Mouse (Mus musculus) midbrain, embryonic 15.5 days (tissue): ENCODE results near the gene Nr1i2. TPM values are rescaled to one million over a fixed set of nuclear protein-coding genes. Genes with fewer than 3 reads are reported as not detected.

Experiments
- ATAC-seq: fragments of 200-750 bp; cut with Nextera tagmentation; replicated peaks from 2 replicates; pipeline ENCODE4 v1.8.0; 2017; ENCODE audit warnings: moderate TSS enrichment
- H3K27ac ChIP-seq: fragments of 300-500 bp; sonication (generic); 2 replicates; pipeline ENCODE4 v1.5.1; 2015; ENCODE audit warnings: mild to moderate bottlenecking, inconsistent platforms
- H3K27me3 ChIP-seq: fragments of 300-500 bp; sonication (generic); replicated peaks from 2 replicates; pipeline ENCODE4 v1.6.1; 2015; ENCODE audit warnings: inconsistent platforms
- H3K36me3 ChIP-seq: fragments of 300-500 bp; sonication (generic); replicated peaks from 2 replicates; pipeline ENCODE4 v1.6.1; 2015; ENCODE audit warnings: inconsistent platforms
- H3K4me1 ChIP-seq: fragments of 300-500 bp; sonication (generic); 2 replicates; pipeline ENCODE4 v1.6.1; 2015; ENCODE audit warnings: inconsistent platforms
- H3K4me2 ChIP-seq: fragments of 300-500 bp; sonication (generic); 2 replicates; pipeline ENCODE4 v1.6.1; 2015; ENCODE audit warnings: inconsistent platforms, mild to moderate bottlenecking, moderate library complexity
- H3K4me3 ChIP-seq: fragments of 300-500 bp; sonication (generic); 2 replicates; pipeline ENCODE4 v1.5.1; 2015; ENCODE audit warnings: mild to moderate bottlenecking, inconsistent platforms
- H3K9ac ChIP-seq: fragments of 300-500 bp; sonication (generic); 2 replicates; pipeline ENCODE4 v1.6.1; 2015; ENCODE audit warnings: mild to moderate bottlenecking, inconsistent platforms
- H3K9me3 ChIP-seq: fragments of 300-500 bp; sonication (generic); 2 replicates; pipeline ENCODE4 v1.6.1; 2016; ENCODE audit warnings: inconsistent platforms
- WGBS: fragments of 180-500 bp; shearing (Covaris S2); methylation state at CpG from one replicate; pipeline ENCODE4 v1.1.7; 2015; ENCODE audit warnings: mixed read lengths; 5-methylcytosine and 5-hydroxymethylcytosine counted together
- polyA plus RNA-seq: library from polyadenylated mRNA; unstranded; fragments of >200 nt; fragmentation: Nextera tagmentation; extraction: Ambion mirVana; gene quantifications from 2 replicates; pipeline ENCODE4 v1.2.1, GENCODE M21; 2015

Nr1i2 gene
- polyA plus RNA-seq, 1 experiment from 2014 or later, result 0.08 TPM

DNA sequence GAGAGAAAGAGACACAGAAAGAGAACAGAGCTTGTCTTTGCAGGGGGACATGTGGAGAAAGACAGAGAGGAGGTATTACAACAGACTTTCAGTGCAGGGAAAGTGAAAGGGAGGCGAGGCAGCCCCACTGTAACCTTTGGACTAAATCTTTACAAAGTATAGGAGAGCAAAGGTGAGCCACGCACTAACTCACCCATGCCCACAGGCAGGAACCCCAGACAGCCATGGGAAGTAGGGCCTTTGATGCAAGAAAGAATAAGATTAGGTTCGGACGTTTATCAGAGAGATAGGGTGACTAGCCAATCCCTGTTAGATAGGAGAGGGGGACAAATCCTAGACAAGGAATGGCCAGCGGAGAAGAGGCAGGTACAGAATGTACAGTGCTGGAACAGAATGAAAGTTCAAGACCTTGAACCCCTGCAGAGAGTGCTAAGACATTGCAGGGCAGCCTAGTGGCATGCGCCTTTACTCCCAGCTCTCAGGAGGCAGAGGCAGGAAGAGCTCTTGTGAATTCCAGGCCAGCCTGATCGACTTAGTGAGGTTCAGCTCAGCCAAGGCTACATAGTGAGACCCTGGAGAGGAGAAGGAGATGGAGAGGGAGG is 12.0 kb downstream of the Nr1i2 start:
- ATAC-seq, result no peak
- WGBS, result 85% methylated on average over 7 of the region's 7 CpGs
- no peaks in the 10 kb centered on the region for H3K4me1 ChIP-seq
- no peak overlapping the region for H3K4me3 ChIP-seq
- H3K9ac ChIP-seq, result no peak overlapping the region
- no peak overlapping the region for H3K4me2 ChIP-seq
- no peak overlapping the region for H3K27ac ChIP-seq
- no peaks in the 10 kb centered on the region for H3K9me3 ChIP-seq
- no peaks in the 10 kb centered on the region for H3K36me3 ChIP-seq
- H3K27me3 ChIP-seq, result no peaks in the 10 kb centered on the region

DNA sequence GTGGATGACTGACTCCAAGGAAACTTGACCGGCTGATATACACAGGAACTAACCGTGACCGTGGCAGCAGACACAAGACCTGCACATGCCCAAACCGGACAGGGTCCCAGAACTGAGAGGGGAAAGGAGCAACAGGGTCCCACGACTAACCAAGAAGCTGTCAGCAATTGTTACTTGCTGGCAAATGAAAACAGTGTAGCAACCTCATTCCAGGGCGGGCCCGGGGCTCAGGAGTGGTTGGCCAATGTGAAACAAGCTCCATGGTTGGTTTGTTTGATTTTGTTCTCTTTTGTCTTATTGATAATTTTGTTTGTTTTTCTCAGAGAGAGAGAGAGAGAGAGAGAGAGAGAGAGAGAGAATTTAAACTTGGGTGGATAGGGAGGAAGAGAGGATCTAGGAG is 13.7 kb downstream of the Nr1i2 start:
- Histone ChIP-seq H3K9me3 (no peaks in the 10 kb centered on the region), H3K4me1 (no peaks in the 10 kb centered on the region), H3K4me2 (no peak overlapping the region), H3K36me3 (no peaks in the 10 kb centered on the region), H3K9ac (no peak overlapping the region), H3K27me3 (no peaks in the 10 kb centered on the region), H3K4me3 (no peak overlapping the region), H3K27ac (no peak overlapping the region)
- WGBS, result 88% methylated on average over 7 of the region's 7 CpGs
- no peak for ATAC-seq

DNA sequence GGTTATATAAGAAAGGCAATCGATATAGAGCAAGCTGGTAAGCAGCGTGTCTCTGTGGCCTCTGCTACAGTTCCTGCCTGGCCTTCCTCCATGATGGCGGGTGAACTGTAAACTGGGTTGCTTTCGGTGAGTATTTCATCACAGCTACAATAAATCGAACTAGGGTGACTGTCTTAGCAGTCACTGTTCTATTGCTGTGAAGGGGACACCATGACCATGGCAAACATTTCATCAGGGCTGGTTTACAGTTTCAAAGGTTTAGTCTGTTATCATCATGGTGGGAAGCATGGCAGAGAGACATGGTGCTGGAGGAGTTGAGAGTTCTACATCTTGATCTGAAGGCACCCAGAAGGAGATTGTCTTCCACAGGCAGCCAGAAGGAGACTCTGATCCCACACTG is 14.8 kb downstream of the Nr1i2 start:
- Histone ChIP-seq H3K4me2 (no peak overlapping the region), H3K27me3 (no peaks in the 10 kb centered on the region), H3K36me3 (no peaks in the 10 kb centered on the region), H3K4me3 (no peak overlapping the region), H3K4me1 (no peaks in the 10 kb centered on the region), H3K9me3 (no peaks in the 10 kb centered on the region), H3K27ac (no peak overlapping the region), H3K9ac (no peak overlapping the region)
- no peak for ATAC-seq
- WGBS, result 98% methylated on average over 5 of the region's 5 CpGs

DNA sequence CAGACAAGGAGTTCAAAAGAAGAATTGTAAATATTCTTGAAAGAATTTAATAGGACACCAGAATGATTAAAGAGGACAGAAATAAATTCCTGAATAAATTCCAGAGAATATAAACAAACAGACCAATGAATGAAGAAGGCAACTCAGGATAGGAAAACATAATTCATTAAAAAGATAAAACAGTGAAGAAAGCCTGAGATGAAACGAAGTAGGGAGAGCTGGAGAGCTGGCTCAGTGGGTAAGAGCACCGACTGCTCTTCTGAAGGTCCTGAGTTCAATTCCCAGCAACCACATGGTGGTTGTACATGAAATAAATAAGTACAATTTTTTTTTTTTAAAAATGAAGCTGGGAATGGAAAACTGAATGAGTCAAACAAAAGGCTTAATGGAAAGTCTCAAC is 19.9 kb downstream of the Nr1i2 start:
- no peak for ATAC-seq

DNA sequence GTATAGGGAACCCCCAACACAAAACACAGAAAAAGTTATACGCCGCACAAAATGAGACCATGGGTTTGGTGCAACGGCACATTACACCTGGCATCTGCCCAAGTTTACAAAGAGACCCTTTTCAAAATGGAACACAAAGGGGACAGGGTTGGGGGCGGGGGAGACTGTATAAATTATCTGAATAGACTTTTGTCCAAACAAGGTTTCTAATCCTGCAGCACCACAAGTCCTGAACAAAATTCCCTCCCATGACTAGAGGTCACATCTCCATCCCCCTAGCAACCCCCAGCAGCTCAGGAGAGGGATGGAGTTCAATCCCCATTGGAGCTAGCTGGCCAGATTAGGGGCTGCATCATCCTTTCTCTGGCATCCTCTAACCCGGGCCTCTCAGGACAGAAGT is 22.1 kb downstream of the Nr1i2 start:
- H3K27ac ChIP-seq, result no peak overlapping the region
- no peak for ATAC-seq

More for the DNA sequence above, 19.9 kb downstream of the Nr1i2 start:
- Histone ChIP-seq H3K36me3 (no peaks in the 10 kb centered on the region), H3K9ac (no peak overlapping the region), H3K4me3 (no peak overlapping the region), H3K9me3 (no peaks in the 10 kb centered on the region), H3K4me1 (peaks cover 3% of the 10 kb centered on the region; the same call in 1 of the 2 replicates), H3K27me3 (no peaks in the 10 kb centered on the region), H3K4me2 (no peak overlapping the region), H3K27ac (no peak overlapping the region)
- WGBS, result 84% methylated on average over 2 of the region's 2 CpGs

DNA sequence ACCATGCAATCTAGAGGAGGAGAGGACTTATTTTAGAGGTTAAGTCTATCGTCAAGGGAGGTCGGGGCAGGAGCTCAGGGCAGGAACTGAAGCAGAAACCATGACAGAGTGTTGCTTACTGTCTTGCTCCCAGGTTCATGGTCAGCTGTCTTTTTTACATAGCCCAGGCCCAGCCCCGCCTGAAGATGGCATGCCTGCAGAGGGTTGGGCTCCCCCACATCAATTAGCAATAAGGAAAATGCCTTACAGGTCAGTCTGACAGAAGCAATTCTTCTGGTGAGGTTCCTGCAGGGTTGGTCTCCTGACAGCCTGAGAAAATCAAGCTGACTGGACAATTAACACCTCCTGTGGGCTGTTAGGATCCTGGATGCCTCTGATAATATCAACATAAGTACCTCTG is 23.0 kb downstream of the Nr1i2 start:
- Histone ChIP-seq H3K36me3 (no peaks in the 10 kb centered on the region), H3K4me3 (no peak overlapping the region), H3K27ac (no peak overlapping the region), H3K27me3 (no peaks in the 10 kb centered on the region), H3K9me3 (no peaks in the 10 kb centered on the region), H3K4me2 (no peak overlapping the region), H3K9ac (no peak overlapping the region), H3K4me1 (peaks cover 3% of the 10 kb centered on the region; the same call in 1 of the 2 replicates)
- ATAC-seq, result no peak
- 84% methylated on average over 3 of the region's 3 CpGs for WGBS

More for the DNA sequence above, 22.1 kb downstream of the Nr1i2 start:
- Histone ChIP-seq H3K27me3 (no peaks in the 10 kb centered on the region), H3K36me3 (no peaks in the 10 kb centered on the region), H3K4me2 (no peak overlapping the region), H3K4me1 (peaks cover 3% of the 10 kb centered on the region; the same call in 1 of the 2 replicates), H3K9ac (no peak overlapping the region), H3K9me3 (no peaks in the 10 kb centered on the region), H3K4me3 (no peak overlapping the region)
- WGBS, result 29% methylated on average over 5 of the region's 5 CpGs

DNA sequence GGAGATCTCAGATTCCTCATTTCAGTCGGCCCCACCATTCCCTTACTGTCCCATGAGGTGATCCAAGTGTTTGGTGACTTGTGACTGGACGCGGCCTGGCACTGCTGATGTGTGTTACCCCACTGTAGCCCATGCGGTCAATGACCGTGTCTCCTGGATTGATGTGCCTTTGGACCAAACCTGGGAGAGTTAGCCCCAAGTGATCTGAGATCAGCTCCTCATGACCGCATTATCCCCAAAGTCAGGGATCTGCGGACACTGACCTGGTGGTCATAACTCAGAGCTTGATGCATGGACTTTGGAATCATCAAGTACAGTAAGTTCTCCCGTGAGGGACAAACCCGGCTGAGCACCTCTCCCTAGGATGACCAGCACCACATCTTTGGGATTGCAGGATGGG is 38.7 kb downstream of the Nr1i2 start:
- no peak for ATAC-seq
- WGBS, result 94% methylated on average over 9 of the region's 9 CpGs

DNA sequence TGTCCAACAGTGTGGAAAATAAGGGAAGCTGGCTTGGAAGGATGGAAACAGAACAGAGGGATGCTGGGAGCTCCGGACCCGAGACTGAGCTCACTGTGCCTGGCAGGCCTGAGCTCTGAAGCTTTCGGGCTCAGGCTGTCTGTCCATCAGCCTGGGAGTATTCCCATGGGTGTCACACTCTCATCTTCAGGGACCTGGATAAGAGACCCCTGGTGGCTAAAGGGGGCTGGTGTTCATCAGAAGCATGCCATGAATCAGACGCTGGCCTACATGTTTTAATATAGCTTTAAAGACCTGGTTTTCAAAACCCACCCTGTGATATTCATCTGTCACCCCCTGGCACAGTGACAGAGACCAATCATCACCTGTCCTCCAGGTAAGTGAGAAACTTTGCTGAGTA is 39.5 kb downstream of the Nr1i2 start:
- Histone ChIP-seq H3K36me3 (no peaks in the 10 kb centered on the region), H3K9ac (no peak overlapping the region), H3K4me3 (no peak overlapping the region), H3K4me2 (no peak overlapping the region), H3K27ac (no peak overlapping the region), H3K9me3 (no peaks in the 10 kb centered on the region), H3K27me3 (no peaks in the 10 kb centered on the region), H3K4me1 (no peaks in the 10 kb centered on the region)
- WGBS, result 84% methylated on average over 4 of the region's 4 CpGs
- ATAC-seq, result no peak

More for the DNA sequence above, 38.7 kb downstream of the Nr1i2 start:
- Histone ChIP-seq H3K4me2 (no peak overlapping the region), H3K9me3 (no peaks in the 10 kb centered on the region), H3K4me1 (no peaks in the 10 kb centered on the region), H3K9ac (no peak overlapping the region), H3K27me3 (no peaks in the 10 kb centered on the region), H3K27ac (no peak overlapping the region), H3K4me3 (no peak overlapping the region), H3K36me3 (no peaks in the 10 kb centered on the region)

DNA sequence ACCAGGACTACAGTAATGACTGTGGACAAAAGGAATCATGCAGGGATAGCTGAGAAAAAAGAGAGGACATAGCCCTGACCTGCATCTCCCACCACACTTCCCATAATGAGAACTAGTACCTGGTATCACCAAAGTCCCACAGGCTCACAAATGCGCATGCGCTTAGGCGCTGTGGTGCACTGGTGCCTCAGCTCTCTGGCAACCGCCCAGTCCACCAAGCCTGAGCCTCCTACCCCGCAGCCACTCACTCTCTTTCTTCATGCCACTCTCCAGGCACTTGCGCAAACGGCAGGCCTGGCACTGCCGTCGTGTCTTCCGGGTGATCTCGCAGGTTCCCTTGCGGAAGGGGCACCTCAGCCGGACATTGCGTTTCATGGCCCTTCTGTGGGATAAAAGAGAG is 40.6 kb downstream of the Nr1i2 start:
- WGBS, result 89% methylated on average over 14 of the region's 14 CpGs
- ATAC-seq, result no peak
- no peaks in the 10 kb centered on the region for H3K4me1 ChIP-seq
- H3K9ac ChIP-seq, result no peak overlapping the region
- H3K4me2 ChIP-seq, result no peak overlapping the region
- no peaks in the 10 kb centered on the region for H3K27me3 ChIP-seq
- no peaks in the 10 kb centered on the region for H3K9me3 ChIP-seq
- H3K27ac ChIP-seq, result no peak overlapping the region
- H3K36me3 ChIP-seq, result no peaks in the 10 kb centered on the region
- H3K4me3 ChIP-seq, result no peak overlapping the region

DNA sequence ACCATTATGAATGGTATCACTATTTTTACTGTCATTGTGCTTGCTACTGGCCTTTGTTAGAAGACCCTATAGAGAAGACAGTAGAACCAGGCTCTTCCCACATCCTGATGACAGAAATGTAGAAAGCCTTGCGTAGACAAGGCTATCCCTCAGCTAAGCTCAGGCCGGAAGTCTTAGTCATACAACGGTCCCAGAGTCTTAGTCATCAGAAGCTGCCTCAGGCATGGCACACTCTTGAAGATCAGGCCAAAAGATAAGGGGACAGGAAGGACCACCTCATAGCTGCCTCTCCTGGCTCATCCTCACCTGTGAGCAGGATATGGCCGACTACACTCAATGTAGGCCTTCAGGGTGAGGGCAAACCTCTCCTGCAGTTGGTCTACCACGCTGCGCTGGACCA is 44.2 kb downstream of the Nr1i2 start:
- no peak overlapping the region for H3K4me3 ChIP-seq
- 92% methylated on average over 6 of the region's 6 CpGs for WGBS
- H3K36me3 ChIP-seq, result no peaks in the 10 kb centered on the region
- H3K4me2 ChIP-seq, result no peak overlapping the region
- no peak for ATAC-seq
- H3K27me3 ChIP-seq, result no peaks in the 10 kb centered on the region
- no peaks in the 10 kb centered on the region for H3K9me3 ChIP-seq
- H3K4me1 ChIP-seq, result no peaks in the 10 kb centered on the region
- H3K27ac ChIP-seq, result no peak overlapping the region
- no peak overlapping the region for H3K9ac ChIP-seq

DNA sequence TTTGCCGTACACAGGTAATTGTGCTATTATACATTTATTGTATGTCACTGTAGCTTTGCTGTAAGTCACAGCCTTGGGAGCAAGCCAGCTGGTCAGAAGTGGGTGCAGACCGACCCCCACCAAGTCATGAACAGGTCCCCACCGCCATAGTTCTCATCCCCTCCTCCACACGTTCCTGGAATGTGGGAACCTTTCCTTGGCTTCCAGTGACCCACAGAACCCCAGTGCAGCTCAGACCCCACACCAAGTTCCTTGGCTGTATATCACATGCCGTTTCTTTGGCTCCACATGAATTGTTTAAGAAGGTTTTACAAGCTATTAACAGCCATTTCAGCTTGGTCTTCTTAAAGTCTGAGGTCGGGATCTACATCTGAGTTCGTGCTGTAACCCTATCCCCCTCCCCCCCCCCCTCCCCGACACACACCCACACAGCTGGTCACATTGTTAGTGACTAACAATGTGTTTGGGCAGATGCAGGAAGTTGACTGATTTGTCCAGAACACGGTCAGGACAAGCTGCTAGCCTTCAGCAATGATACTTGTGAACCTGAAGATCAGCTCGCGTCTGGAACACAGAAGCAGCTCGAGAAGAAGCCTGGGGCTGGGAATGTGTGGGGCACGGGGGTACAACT is 46.2 kb downstream of the Nr1i2 start:
- no peak overlapping the region for H3K4me2 ChIP-seq
- no peaks in the 10 kb centered on the region for H3K4me1 ChIP-seq
- H3K36me3 ChIP-seq, result no peaks in the 10 kb centered on the region; the same call in 1 of the 2 replicates
- ATAC-seq, result peak; percentile 47; the same call in 1 of the 2 replicates
- 64% methylated on average over 13 of the region's 13 CpGs for WGBS
- no peaks in the 10 kb centered on the region for H3K27me3 ChIP-seq
- no peak overlapping the region for H3K27ac ChIP-seq
- H3K9me3 ChIP-seq, result no peaks in the 10 kb centered on the region
- H3K9ac ChIP-seq, result no peak overlapping the region
- H3K4me3 ChIP-seq, result no peak overlapping the region

DNA sequence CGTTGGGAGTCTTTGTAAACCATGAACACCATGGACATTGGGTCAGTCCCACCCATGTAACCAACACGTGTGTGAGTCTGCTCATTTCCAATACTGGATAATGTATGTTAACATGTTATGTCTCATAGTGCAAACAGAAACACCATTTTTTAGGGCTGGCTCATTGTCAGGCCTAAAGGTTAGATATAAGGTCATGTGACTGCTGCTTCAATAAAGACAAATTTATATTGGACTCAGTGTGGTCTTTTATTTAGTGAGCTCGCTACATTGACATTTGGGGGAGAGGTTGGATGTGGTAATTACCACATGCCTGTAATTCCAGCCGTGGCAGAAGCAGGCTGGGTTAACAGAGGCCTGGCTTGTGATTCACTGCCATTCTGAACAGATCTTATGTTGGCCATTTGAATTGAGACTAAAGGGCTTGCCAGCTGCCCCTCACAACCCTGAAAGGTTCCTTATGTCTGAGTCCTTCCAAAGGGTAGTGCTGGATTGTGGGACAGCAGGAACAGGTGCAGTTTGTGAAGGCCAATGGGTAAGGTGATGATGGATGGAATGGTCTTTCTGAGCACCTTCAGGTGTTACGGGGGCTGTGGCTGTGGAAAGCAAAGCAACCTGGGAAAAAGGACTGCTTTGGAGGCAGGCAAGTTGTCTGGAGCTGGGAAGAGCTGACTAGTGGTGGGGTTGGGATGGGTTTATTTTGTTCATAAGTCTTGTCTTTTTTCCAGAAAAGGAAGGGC is 48.6 kb downstream of the Nr1i2 start:
- ATAC-seq, result no peak
- WGBS, result 82% methylated on average over 5 of the region's 5 CpGs
- H3K4me2 ChIP-seq, result no peak overlapping the region
- H3K9ac ChIP-seq, result no peak overlapping the region
- H3K27me3 ChIP-seq, result no peaks in the 10 kb centered on the region
- no peaks in the 10 kb centered on the region for H3K9me3 ChIP-seq
- peaks cover 6% of the 10 kb centered on the region; the same call in 1 of the 2 replicates for H3K36me3 ChIP-seq
- H3K4me1 ChIP-seq, result no peaks in the 10 kb centered on the region
- no peak overlapping the region for H3K27ac ChIP-seq
- H3K4me3 ChIP-seq, result no peak overlapping the region
